Mouse (Mus musculus): ENCODE results near the gene Cilp. TPM values are rescaled to one million over a fixed set of nuclear protein-coding genes. Genes with fewer than 3 reads are reported as not detected.

Gene Cilp
- polyA plus RNA-seq, 1 experiment: 1.4 TPM

- WGBS: 77% methylated on average over 11 of the region's 11 CpGs
- Histone ChIP-seq H3K4me1 (ENCODE audit: control insufficient read depth, insufficient read depth, low read length) (no peaks in the 10 kb centered on the region), H3K36me3 (ENCODE audit: control insufficient read depth, insufficient read depth, low read length) (peaks cover 31% of the 10 kb centered on the region), H3K27ac (ENCODE audit: insufficient read depth, low read depth, low read length) (no peak overlapping the region), H3K4me3 (ENCODE audit: insufficient read depth, low read depth, low read length) (no peak overlapping the region), H3K27me3 (replicated peaks; ENCODE audit: control insufficient read depth, insufficient read depth, low read length) (no peaks in the 10 kb centered on the region)
- no peak for TF ChIP-seq CTCF (conservative IDR thresholded peaks at IDR 0.05; ENCODE audit: insufficient read depth, insufficient read length, low read depth, low read length)
- no peak for TF ChIP-seq POLR2A (IDR thresholded peaks at IDR 0.05; ENCODE audit: low read depth, low read length)
- no peak for DNase-seq
Observed at GRCm38 (mm10) chr9:65322255-65322900, 57.4 kb downstream of the Cilp start.

GRCm38 (mm10) chr9:65325971-65326370, 61.0 kb downstream of the Cilp start:
- no peak overlapping the region for H3K27ac ChIP-seq (ENCODE audit: insufficient read depth, low read depth, low read length)
- no peaks in the 10 kb centered on the region for H3K4me1 ChIP-seq (ENCODE audit: control insufficient read depth, insufficient read depth, low read length)
- no peak overlapping the region for H3K4me3 ChIP-seq (ENCODE audit: insufficient read depth, low read depth, low read length)
- H3K36me3 ChIP-seq (ENCODE audit: control insufficient read depth, insufficient read depth, low read length): peaks cover 26% of the 10 kb centered on the region
- DNase-seq: no peak
- no peak for TF ChIP-seq POLR2A (IDR thresholded peaks at IDR 0.05; ENCODE audit: low read depth, low read length)
- no peak for TF ChIP-seq CTCF (conservative IDR thresholded peaks at IDR 0.05; ENCODE audit: insufficient read depth, insufficient read length, low read depth, low read length)
- no peaks in the 10 kb centered on the region for H3K27me3 ChIP-seq (replicated peaks; ENCODE audit: control insufficient read depth, insufficient read depth, low read length)

- no peak for DNase-seq
- H3K27ac ChIP-seq (ENCODE audit: insufficient read depth, low read depth, low read length): no peak overlapping the region
- TF ChIP-seq POLR2A (IDR thresholded peaks at IDR 0.05; ENCODE audit: low read depth, low read length): no peak
- TF ChIP-seq CTCF (conservative IDR thresholded peaks at IDR 0.05; ENCODE audit: insufficient read depth, insufficient read length, low read depth, low read length): no peak
- H3K4me1 ChIP-seq (ENCODE audit: control insufficient read depth, insufficient read depth, low read length): no peaks in the 10 kb centered on the region
- H3K27me3 ChIP-seq (replicated peaks; ENCODE audit: control insufficient read depth, insufficient read depth, low read length): no peaks in the 10 kb centered on the region
- no peak overlapping the region for H3K4me3 ChIP-seq (ENCODE audit: insufficient read depth, low read depth, low read length)
- 92% methylated on average over 2 of the region's 2 CpGs for whole genome bisulfite sequencing
- peaks cover 27% of the 10 kb centered on the region for H3K36me3 ChIP-seq (ENCODE audit: control insufficient read depth, insufficient read depth, low read length)
Observed at GRCm38 (mm10) chr9:65327371-65327770, 62.4 kb downstream of the Cilp start.

Other genes with a start within 250 kb of the Cilp start
- 36.9 and 37.5 TPM in 2 replicates for gene Hacd3, start 243.5 kb upstream of the Cilp start, polyA plus RNA-seq (2012; rRNA removed)
- 41.6 and 45.3 TPM in 2 replicates for gene Dpp8, start 232.8 kb upstream of the Cilp start, polyA plus RNA-seq (2012; rRNA removed)
- gene Igdcc4, start 163.7 kb upstream of the Cilp start, polyA plus RNA-seq (2012; rRNA removed): 0.57 and 0.83 TPM in 2 replicates
- gene Igdcc3, start 124.0 kb upstream of the Cilp start, polyA plus RNA-seq (2012; rRNA removed): 0.72 and 0.94 TPM in 2 replicates
- 11.0 and 11.9 TPM in 2 replicates for gene Parp16, start 69.8 kb upstream of the Cilp start, polyA plus RNA-seq (2012; rRNA removed)
- gene Clpx, start 29.1 kb downstream of the Cilp start, polyA plus RNA-seq (2012; rRNA removed): 24.4 and 25.8 TPM in 2 replicates
- gene Pdcd7, start 80.9 kb downstream of the Cilp start, polyA plus RNA-seq (2012; rRNA removed): 6.0 and 6.1 TPM in 2 replicates
- 0.25 and 0.33 TPM in 2 replicates for gene Ubap1l, start 95.9 kb downstream of the Cilp start, polyA plus RNA-seq (2012; rRNA removed)
- gene Kbtbd13, start 126.5 kb downstream of the Cilp start, polyA plus RNA-seq (2012; rRNA removed): 0.68 and 0.75 TPM in 2 replicates
- 9.5 and 11.3 TPM in 2 replicates for gene Rasl12, start 133.3 kb downstream of the Cilp start, polyA plus RNA-seq (2012; rRNA removed)
- gene Slc51b, start 157.8 kb downstream of the Cilp start, polyA plus RNA-seq (2012; rRNA removed): 13.0 and 15.0 TPM in 2 replicates
- gene Mtfmt, start 170.6 kb downstream of the Cilp start, polyA plus RNA-seq (2012; rRNA removed): 11.3 and 11.5 TPM in 2 replicates
- 32.3 and 34.3 TPM in 2 replicates for gene Spg21, start 195.8 kb downstream of the Cilp start, polyA plus RNA-seq (2012; rRNA removed)